Mouse (Mus musculus) thymus, adult 2 months (tissue): ENCODE data around the gene Dnmt3a.

Source experiments
- CTCF ChIP-seq: fragments of 200-500 bp; IDR thresholded peaks from 2 replicates; pipeline ENCODE4 v1.5.1; 2012; ENCODE audit warnings: mild to moderate bottlenecking, control low read depth, low read length, moderate library complexity, borderline replicate concordance; ENCODE audit not compliant: control insufficient read depth, poor library complexity, insufficient read depth; ENCODE audit errors: extremely low read depth
- POLR2A ChIP-seq: fragments of 200-500 bp; IDR thresholded peaks from 2 replicates; pipeline ENCODE4 v1.6.1; 2012; ENCODE audit warnings: mild to moderate bottlenecking, low read length, control low read depth, moderate library complexity; ENCODE audit not compliant: control insufficient read depth, poor library complexity, insufficient read depth; ENCODE audit errors: extremely low read depth

- no peak for TF ChIP-seq POLR2A
- no peak for TF ChIP-seq CTCF
Measured at GRCm38 (mm10) chr12:3791257-3791656, 14.6 kb upstream of the Dnmt3a start.
